Mouse (Mus musculus) forebrain, embryonic 13.5 days (tissue): ENCODE data around the gene Wfdc8. TPM values are rescaled to one million over a fixed set of nuclear protein-coding genes. Genes with fewer than 3 reads are reported as not detected.
"Not testable (repeated sequence)": the region's sequence is repeated elsewhere in the genome, so short reads cannot be mapped to it uniquely, and the experiment has no call there.

Source experiments
- ATAC-seq: fragments of 200-750 bp; cut with Nextera tagmentation; 2 replicates; pipeline ENCODE4 v1.8.0; 2017
- H3K27ac ChIP-seq: fragments of 300-500 bp; sonication (generic); 2 replicates; pipeline ENCODE4 v1.5.1; 2015; ENCODE audit warnings: inconsistent platforms, mild to moderate bottlenecking, moderate library complexity
- H3K27me3 ChIP-seq: fragments of 300-500 bp; sonication (generic); 2 replicates; pipeline ENCODE4 v1.6.1; 2015; ENCODE audit warnings: mild to moderate bottlenecking, inconsistent platforms
- H3K36me3 ChIP-seq: fragments of 300-500 bp; sonication (generic); 2 replicates; pipeline ENCODE4 v1.6.1; 2015; ENCODE audit warnings: mild to moderate bottlenecking, inconsistent platforms; ENCODE audit not compliant: poor library complexity, severe bottlenecking
- H3K4me1 ChIP-seq: fragments of 300-500 bp; sonication (generic); 2 replicates; pipeline ENCODE4 v1.6.1; 2015; ENCODE audit warnings: inconsistent platforms
- H3K4me2 ChIP-seq: fragments of 300-500 bp; sonication (generic); 2 replicates; pipeline ENCODE4 v1.6.1; 2015; ENCODE audit warnings: inconsistent platforms, mild to moderate bottlenecking, moderate library complexity
- H3K4me3 ChIP-seq: fragments of 300-500 bp; sonication (generic); 2 replicates; pipeline ENCODE4 v1.5.1; 2015; ENCODE audit warnings: mild to moderate bottlenecking, inconsistent platforms
- H3K9ac ChIP-seq: fragments of 300-500 bp; sonication (generic); 2 replicates; pipeline ENCODE4 v1.6.1; 2015; ENCODE audit warnings: mild to moderate bottlenecking, inconsistent platforms
- H3K9me3 ChIP-seq: fragments of 300-500 bp; sonication (generic); replicated peaks from 2 replicates; pipeline ENCODE4 v1.6.1; 2016; ENCODE audit warnings: inconsistent platforms
- WGBS: fragments of 180-500 bp; shearing (Covaris S2); methylation state at CpG from one replicate; pipeline ENCODE4 v1.1.7; 2015; 5-methylcytosine and 5-hydroxymethylcytosine counted together
- polyA plus RNA-seq: library from polyadenylated mRNA; unstranded; fragments of >200 nt; fragmentation: Nextera tagmentation; extraction: Ambion mirVana; gene quantifications from 2 replicates; pipeline ENCODE4 v1.2.1, GENCODE M21; 2015

Gene Wfdc8
- polyA plus RNA-seq = not detected in 2 replicates

GRCm38 (mm10) chr2:164613471-164613870 lies at the start of gene Wfdc8, which contains the start of gene Wfdc6b:
Wfdc8 (minus strand) TSS chr2:164613626.
Wfdc6b (plus strand) TSS chr2:164613522.
- H3K27ac ChIP-seq, ATAC-seq, H3K27me3 ChIP-seq, H3K4me2 ChIP-seq, H3K4me3 ChIP-seq, H3K9me3 ChIP-seq, H3K36me3 ChIP-seq, H3K4me1 ChIP-seq, H3K9ac ChIP-seq: not testable (repeated sequence)
- WGBS = 60% methylated on average over 8 of the region's 8 CpGs

GRCm38 (mm10) chr2:164656483-164656882 lies 43.1 kb upstream of the Wfdc8 start, which contains the start of gene Wfdc9:
Wfdc9 (minus strand) TSS chr2:164656583.
- H3K27me3 ChIP-seq = no peaks in the 10 kb centered on the region
- H3K4me1 ChIP-seq = no peaks in the 10 kb centered on the region
- no peak within 1 kb of the TSS for H3K4me3 ChIP-seq
- no peak within 1 kb of the TSS for H3K9ac ChIP-seq
- H3K36me3 ChIP-seq = no peaks in the 10 kb centered on the region
- WGBS = 79% methylated on average over 9 of the region's 9 CpGs
- no peak within 1 kb of the TSS for H3K27ac ChIP-seq
- H3K4me2 ChIP-seq = no peak within 1 kb of the TSS
- ATAC-seq = no peak
- no peaks in the 10 kb centered on the region for H3K9me3 ChIP-seq

GRCm38 (mm10) chr2:164655858-164656257 lies 42.4 kb upstream of the Wfdc8 start, which contains the start of gene Wfdc10:
Wfdc10 (plus strand) TSS chr2:164656046.
- WGBS = 20% methylated on average over 11 of the region's 11 CpGs
- Histone ChIP-seq H3K4me1 (no peaks in the 10 kb centered on the region), H3K9me3 (no peaks in the 10 kb centered on the region), H3K27me3 (no peaks in the 10 kb centered on the region), H3K27ac (no peak within 1 kb of the TSS), H3K9ac (no peak within 1 kb of the TSS), H3K4me2 (no peak within 1 kb of the TSS), H3K4me3 (no peak within 1 kb of the TSS), H3K36me3 (no peaks in the 10 kb centered on the region)
- ATAC-seq = no peak

- Histone ChIP-seq H3K36me3 (no peaks in the 10 kb centered on the region), H3K9ac (no peak overlapping the region), H3K27ac (no peak overlapping the region), H3K4me3 (no peak overlapping the region), H3K27me3 (no peaks in the 10 kb centered on the region), H3K4me2 (no peak overlapping the region), H3K4me1 (0 out of 2 replicates have a peak, but pooled peaks cover 5% of the 10 kb centered on the region), H3K9me3 (no peaks in the 10 kb centered on the region)
- 75% methylated on average over 13 of the region's 13 CpGs for WGBS
- no peak for ATAC-seq
Observed at GRCm38 (mm10) chr2:164641881-164642673, 28.7 kb upstream of the Wfdc8 start.

GRCm38 (mm10) chr2:164641129-164641528 lies 27.7 kb upstream of the Wfdc8 start:
- WGBS = 72% methylated on average over 7 of the region's 7 CpGs
- H3K27ac ChIP-seq = no peak overlapping the region
- no peaks in the 10 kb centered on the region for H3K27me3 ChIP-seq
- no peaks in the 10 kb centered on the region for H3K36me3 ChIP-seq
- H3K4me2 ChIP-seq = no peak overlapping the region
- H3K9ac ChIP-seq = no peak overlapping the region
- no peak overlapping the region for H3K4me3 ChIP-seq
- H3K4me1 ChIP-seq = 0 out of 2 replicates have a peak, but pooled peaks cover 5% of the 10 kb centered on the region
- no peak for ATAC-seq
- H3K9me3 ChIP-seq = no peaks in the 10 kb centered on the region

GRCm38 (mm10) chr2:164638696-164639095 lies 25.3 kb upstream of the Wfdc8 start, which contains the start of gene Wfdc16:
Wfdc16 (minus strand) TSS chr2:164638796.
- H3K9ac ChIP-seq = no peak within 1 kb of the TSS
- H3K36me3 ChIP-seq = no peaks in the 10 kb centered on the region
- H3K4me3 ChIP-seq = no peak within 1 kb of the TSS
- H3K4me1 ChIP-seq = 0 out of 2 replicates have a peak, but pooled peaks cover 5% of the 10 kb centered on the region
- H3K4me2 ChIP-seq = no peak within 1 kb of the TSS
- H3K27me3 ChIP-seq = no peaks in the 10 kb centered on the region
- 86% methylated on average over 3 of the region's 3 CpGs for WGBS
- ATAC-seq = no peak
- H3K9me3 ChIP-seq = no peaks in the 10 kb centered on the region
- H3K27ac ChIP-seq = no peak within 1 kb of the TSS

- H3K27ac ChIP-seq = no peak overlapping the region
- no peak overlapping the region for H3K9ac ChIP-seq
- no peaks in the 10 kb centered on the region for H3K36me3 ChIP-seq
- no peaks in the 10 kb centered on the region for H3K27me3 ChIP-seq
- no peaks in the 10 kb centered on the region for H3K9me3 ChIP-seq
- no peaks in the 10 kb centered on the region for H3K4me1 ChIP-seq
- ATAC-seq = no peak
- 77% methylated on average over 9 of the region's 9 CpGs for WGBS
- no peak overlapping the region for H3K4me3 ChIP-seq
- no peak overlapping the region for H3K4me2 ChIP-seq
Observed at GRCm38 (mm10) chr2:164635266-164635665, 21.8 kb upstream of the Wfdc8 start.

- no peak overlapping the region for H3K4me2 ChIP-seq
- H3K36me3 ChIP-seq = no peaks in the 10 kb centered on the region
- H3K4me1 ChIP-seq = no peaks in the 10 kb centered on the region
- no peak overlapping the region for H3K9ac ChIP-seq
- H3K9me3 ChIP-seq = no peaks in the 10 kb centered on the region
- WGBS = 86% methylated on average over 4 of the region's 4 CpGs
- H3K27ac ChIP-seq = no peak overlapping the region
- H3K4me3 ChIP-seq = no peak overlapping the region
- no peaks in the 10 kb centered on the region for H3K27me3 ChIP-seq
- no peak for ATAC-seq
Observed at GRCm38 (mm10) chr2:164621775-164622174, 8.3 kb upstream of the Wfdc8 start.

GRCm38 (mm10) chr2:164619050-164619449 lies 5.6 kb upstream of the Wfdc8 start:
- no peaks in the 10 kb centered on the region for H3K36me3 ChIP-seq
- WGBS = 84% methylated on average over 5 of the region's 5 CpGs
- H3K9ac ChIP-seq = no peak overlapping the region
- no peaks in the 10 kb centered on the region for H3K27me3 ChIP-seq
- ATAC-seq = no peak
- no peaks in the 10 kb centered on the region for H3K9me3 ChIP-seq
- H3K4me1 ChIP-seq = no peaks in the 10 kb centered on the region
- no peak overlapping the region for H3K4me2 ChIP-seq
- no peak overlapping the region for H3K4me3 ChIP-seq
- H3K27ac ChIP-seq = no peak overlapping the region

GRCm38 (mm10) chr2:164615386-164615785 lies 2.0 kb upstream of the Wfdc8 start:
- no peak for ATAC-seq
- Histone ChIP-seq H3K4me2 (no peak overlapping the region), H3K9me3 (no peaks in the 10 kb centered on the region), H3K27me3 (no peaks in the 10 kb centered on the region), H3K4me1 (no peaks in the 10 kb centered on the region), H3K36me3 (no peaks in the 10 kb centered on the region), H3K4me3 (no peak overlapping the region), H3K27ac (no peak overlapping the region), H3K9ac (no peak overlapping the region)
- WGBS = 97% methylated on average over 3 of the region's 3 CpGs

- Histone ChIP-seq H3K9me3 (peaks cover under 1% of the 10 kb centered on the region; the same call in 1 of the 2 replicates), H3K27me3 (no peaks in the 10 kb centered on the region), H3K36me3 (no peaks in the 10 kb centered on the region), H3K4me3 (no peak overlapping the region), H3K4me1 (no peaks in the 10 kb centered on the region), H3K9ac (no peak overlapping the region), H3K27ac (no peak overlapping the region), H3K4me2 (no peak overlapping the region)
- no peak for ATAC-seq
- 87% methylated on average over 6 of the region's 6 CpGs for WGBS
Observed at GRCm38 (mm10) chr2:164608781-164609180, 4.6 kb downstream of the Wfdc8 start.

- ATAC-seq = no peak
- Histone ChIP-seq H3K27me3 (no peaks in the 10 kb centered on the region), H3K4me3 (no peak overlapping the region), H3K9ac (no peak overlapping the region), H3K27ac (no peak overlapping the region), H3K4me1 (no peaks in the 10 kb centered on the region), H3K36me3 (no peaks in the 10 kb centered on the region), H3K9me3 (peaks cover 9% of the 10 kb centered on the region), H3K4me2 (no peak overlapping the region)
- 92% methylated on average over 8 of the region's 8 CpGs for WGBS
Observed at GRCm38 (mm10) chr2:164604411-164604810, 9.0 kb downstream of the Wfdc8 start.
